Mouse (Mus musculus) left cerebral cortex, adult 2 months (tissue): Measurements from ENCODE around the gene Lmnb2. TPM values are rescaled to one million over a fixed set of nuclear protein-coding genes. Genes with fewer than 3 reads are reported as not detected.
A peak's percentile ranks its signal among the peaks of the same experiment; 100 is the strongest.

Source experiments
- DNase-seq, 2 experiments: peaks; one replicate each; pipeline ENCODE4 v3.0.0; 2021 to 2022; ENCODE audit warnings: low spot score in 2 of 2, mixed read lengths in 1 of 2; ENCODE audit errors: extremely low spot score in 1 of 2
- H3K27ac ChIP-seq: fragments of 200-600 bp; 2 replicates; pipeline ENCODE4 v1.8.1; 2022
- H3K4me3 ChIP-seq: fragments of 200-600 bp; 2 replicates; pipeline ENCODE4 v1.8.1; 2022
- CTCF ChIP-seq: fragments of 200-600 bp; IDR thresholded peaks from 2 replicates; pipeline ENCODE4 v1.8.1; 2022; ENCODE audit warnings: antibody characterized with exemption, mild to moderate bottlenecking, moderate library complexity
- intact Hi-C: fragments of 180-260 bp; cut with DNase I; formaldehyde crosslinking; loops from one replicate; pipeline ENCODE4 v1.15.1; 2025
- total RNA-seq, 2 experiments: library from RNA; stranded (reverse); gene quantifications; 2 replicates each; pipeline ENCODE4 v1.2.3; 2021

Lmnb2 gene
- total RNA-seq, 2 experiments from 2014 or later = 20.0 to 20.3 TPM

DNA sequence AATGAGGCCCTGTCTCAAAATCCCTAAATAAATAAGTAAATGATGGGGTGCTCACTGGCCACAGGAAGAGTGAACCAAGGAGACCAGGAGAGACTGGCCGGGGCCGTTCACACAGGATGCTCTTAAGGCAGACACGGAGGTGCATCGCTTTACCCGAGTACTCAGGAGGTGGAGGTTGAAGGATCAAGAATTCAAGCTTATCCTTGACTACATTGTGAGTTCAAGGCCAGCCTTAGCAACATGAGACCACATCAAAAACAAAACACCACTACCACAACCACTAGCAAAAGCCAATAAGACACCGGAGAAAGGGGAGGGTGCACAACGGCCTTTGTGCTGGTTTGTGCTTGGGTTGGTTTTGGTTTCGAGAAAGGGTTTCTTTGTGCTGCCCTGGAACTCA lies 38.3 kb upstream of the Lmnb2 start:
- DNase-seq = no peak
- TF ChIP-seq CTCF = no peak
- Histone ChIP-seq H3K4me3 (no peak overlapping the region), H3K27ac (no peak overlapping the region)
- intact Hi-C loops = no loop called here

DNA sequence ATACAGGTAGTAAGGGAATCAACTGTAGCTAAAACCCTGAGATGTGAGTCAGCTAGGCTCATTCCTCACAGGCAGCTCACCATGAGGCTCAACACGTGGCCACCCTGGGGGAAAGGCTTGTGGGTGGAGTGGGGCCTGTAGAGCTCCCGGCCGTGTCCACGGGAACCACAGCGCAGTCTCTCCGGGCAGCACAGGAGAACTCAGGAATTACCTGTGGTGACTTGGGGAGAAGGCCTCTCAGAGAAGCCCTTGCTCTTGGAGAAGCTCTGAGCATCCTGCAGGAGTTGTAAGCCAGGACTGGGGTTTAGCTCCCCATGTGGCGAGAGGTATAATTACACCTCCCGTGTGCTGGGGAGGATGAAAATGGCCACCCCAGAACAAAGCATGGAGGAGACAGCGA lies 37.5 kb upstream of the Lmnb2 start:
- peak; percentile 46 to 55 for DNase-seq
- H3K4me3 ChIP-seq = no peak overlapping the region
- no peak overlapping the region for H3K27ac ChIP-seq
- TF ChIP-seq CTCF = peak; percentile 87
- intact Hi-C loops = no loop called here

DNA sequence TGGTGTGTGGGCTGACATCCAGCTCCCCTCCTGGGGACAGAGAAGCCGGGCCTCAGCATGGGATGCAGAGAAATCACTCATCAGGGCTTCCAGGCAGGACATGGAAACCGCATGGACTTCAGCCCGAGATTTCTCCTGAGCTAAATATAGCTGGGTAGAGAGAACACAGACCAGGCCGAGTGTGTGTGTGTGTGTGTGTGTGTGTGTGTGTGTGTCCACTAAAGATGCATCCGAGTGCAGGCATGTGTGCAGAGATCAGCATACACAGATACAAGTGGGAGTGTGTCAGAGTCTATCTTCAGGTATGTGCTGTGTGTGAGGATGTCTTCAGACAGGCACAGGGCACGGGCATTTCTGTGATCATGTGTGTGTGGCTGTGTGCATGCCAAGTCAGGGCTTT lies 36.8 kb upstream of the Lmnb2 start:
- intact Hi-C loops = no loop called here
- no peak for DNase-seq

DNA sequence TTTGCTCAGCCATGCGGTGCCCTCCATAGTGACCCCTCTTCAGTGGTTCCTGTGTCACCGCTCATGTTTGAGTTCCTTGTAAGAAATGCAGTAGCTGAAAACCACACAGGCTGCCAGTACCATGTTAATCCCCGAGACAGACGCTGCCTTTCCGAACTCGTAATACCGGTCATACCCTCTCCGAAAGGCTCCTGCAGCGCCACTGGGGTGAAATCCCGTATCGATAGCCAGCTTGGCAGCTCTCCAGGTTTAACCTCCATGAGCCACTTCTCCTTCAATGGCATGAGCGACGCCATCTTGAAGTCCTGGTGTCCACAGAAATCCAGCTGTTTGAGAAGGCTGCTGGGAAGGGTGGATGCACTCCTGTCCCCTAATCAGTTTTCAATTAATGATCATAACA lies 36.4 kb upstream of the Lmnb2 start:
- intact Hi-C loops = no loop called here
- TF ChIP-seq CTCF = no peak
- Histone ChIP-seq H3K27ac (no peak overlapping the region), H3K4me3 (no peak overlapping the region)
- no peak for DNase-seq

More for the DNA sequence above, 36.8 kb upstream of the Lmnb2 start:
- H3K27ac ChIP-seq = no peak overlapping the region
- no peak overlapping the region for H3K4me3 ChIP-seq
- TF ChIP-seq CTCF = no peak

DNA sequence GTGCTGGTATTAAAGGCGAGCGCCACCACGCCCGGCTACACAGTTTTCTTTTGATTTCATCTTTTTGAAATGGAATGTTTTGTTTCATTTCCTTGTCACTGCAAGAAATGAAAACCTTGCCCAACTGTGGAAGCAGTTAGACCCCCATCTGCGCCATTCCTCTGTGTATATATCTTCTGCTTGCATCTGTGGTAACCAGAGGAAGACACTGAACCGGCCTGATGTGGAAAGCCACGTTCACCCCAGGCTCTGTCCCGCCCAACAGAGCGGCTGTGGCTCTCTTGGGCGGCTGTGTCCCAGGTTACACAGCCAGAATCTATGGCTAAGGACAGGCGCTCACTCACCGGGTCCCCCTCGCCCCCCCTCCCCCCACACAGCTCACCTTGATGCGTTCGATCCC lies 34.4 kb upstream of the Lmnb2 start:
- no peak overlapping the region for H3K27ac ChIP-seq
- intact Hi-C loops = no loop called here
- TF ChIP-seq CTCF = no peak
- H3K4me3 ChIP-seq = no peak overlapping the region
- DNase-seq = no peak

DNA sequence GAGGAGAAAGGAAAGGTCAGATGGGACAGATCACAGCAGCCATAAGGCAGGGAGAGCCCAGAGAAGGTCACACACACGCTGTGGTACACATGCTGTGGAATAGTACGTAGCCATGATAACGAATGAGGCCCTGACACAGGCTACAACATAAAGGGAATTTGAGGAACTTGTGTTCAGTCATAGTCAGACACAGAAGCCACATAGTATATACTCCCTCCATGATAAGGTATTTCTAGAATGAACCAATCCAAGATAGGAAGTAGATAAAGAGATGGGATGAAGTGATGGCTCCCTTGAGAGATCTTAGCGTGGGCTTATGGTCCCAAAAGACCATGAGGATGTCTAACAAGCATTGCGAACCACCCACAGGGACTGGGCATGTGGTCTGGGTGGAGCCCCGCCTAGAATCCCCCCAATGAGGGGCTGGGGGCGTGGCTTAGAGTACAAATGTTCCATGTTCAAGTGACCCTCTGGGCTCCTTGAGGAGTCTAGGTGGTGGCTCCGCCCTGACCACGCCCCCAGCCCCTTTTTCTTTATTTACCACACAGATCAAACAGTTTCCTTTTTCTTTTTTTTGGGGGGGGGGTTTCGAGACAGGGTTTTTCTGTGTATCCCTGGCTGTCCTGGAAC lies 33.8 kb upstream of the Lmnb2 start:
- H3K27ac ChIP-seq = no peak overlapping the region
- H3K4me3 ChIP-seq = no peak overlapping the region
- TF ChIP-seq CTCF = no peak
- no peak for DNase-seq
- intact Hi-C loops = no loop called here

DNA sequence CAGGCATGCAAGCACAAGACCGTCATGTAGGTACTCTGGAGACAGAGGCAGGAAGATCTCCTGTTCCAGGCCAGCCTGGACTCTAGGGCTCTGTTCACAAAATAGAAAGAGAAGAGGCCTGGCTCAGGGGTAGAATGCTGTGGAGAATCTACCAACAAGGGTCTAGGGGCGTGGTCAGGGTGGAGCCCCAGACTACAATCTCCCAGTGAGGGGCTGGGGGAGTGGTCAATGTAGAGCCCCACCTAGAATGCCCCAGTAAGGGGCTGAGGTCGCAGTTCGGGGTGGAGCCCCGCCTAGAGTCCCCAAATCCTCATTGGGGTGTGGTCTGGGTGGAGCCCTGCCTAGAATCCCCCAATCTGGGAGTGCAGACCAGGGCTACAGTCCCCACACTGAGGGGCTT lies 32.3 kb upstream of the Lmnb2 start:
- TF ChIP-seq CTCF = no peak
- Histone ChIP-seq H3K4me3 (no peak overlapping the region), H3K27ac (no peak overlapping the region)
- intact Hi-C loops = no loop called here
- no peak for DNase-seq

DNA sequence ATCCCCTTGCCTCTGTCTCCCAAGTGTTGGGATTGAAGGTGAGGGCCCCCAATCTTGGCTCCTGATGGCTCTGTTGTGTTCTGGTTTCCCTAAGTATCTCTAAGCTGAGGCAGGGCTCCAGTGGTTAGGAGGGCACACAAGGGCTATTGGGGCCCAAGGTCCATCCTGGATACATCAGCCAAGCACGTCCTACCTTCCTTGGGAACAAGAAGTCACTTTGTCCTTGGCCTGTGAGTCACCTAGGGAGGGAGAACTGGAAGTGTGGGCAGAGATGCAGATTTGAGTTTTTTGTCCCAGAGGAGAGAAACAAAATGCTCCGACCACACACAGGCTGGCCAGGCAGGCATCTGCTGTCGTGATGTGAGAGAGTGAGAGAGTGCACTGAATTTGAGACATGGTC lies 31.0 kb upstream of the Lmnb2 start:
- no peak for DNase-seq
- no peak for TF ChIP-seq CTCF
- Histone ChIP-seq H3K4me3 (no peak overlapping the region), H3K27ac (no peak overlapping the region)
- intact Hi-C loops = no loop called here

DNA sequence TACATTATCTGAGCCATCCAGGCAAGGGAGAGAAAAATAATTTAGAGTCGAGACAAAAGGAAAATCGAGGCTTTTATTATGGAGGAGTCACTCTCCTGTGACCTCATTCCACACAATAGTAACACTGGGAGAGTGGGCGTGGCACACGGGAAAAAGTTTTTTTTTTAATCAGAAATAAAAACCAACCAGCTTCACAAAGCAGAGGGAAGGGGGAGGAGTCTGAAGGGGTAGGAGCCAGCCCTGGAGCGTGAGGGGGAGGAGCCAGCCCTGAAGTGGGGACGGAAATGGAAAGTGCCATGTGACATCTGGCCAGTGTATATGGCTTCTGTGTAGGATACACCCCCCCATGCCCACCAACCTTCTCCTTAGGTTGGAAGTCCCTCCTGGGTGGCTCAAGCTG lies 30.5 kb upstream of the Lmnb2 start:
- Histone ChIP-seq H3K27ac (no peak overlapping the region; the same call in 1 of the 2 replicates), H3K4me3 (no peak overlapping the region)
- no peak for DNase-seq
- intact Hi-C loops = no loop called here
- TF ChIP-seq CTCF = no peak

DNA sequence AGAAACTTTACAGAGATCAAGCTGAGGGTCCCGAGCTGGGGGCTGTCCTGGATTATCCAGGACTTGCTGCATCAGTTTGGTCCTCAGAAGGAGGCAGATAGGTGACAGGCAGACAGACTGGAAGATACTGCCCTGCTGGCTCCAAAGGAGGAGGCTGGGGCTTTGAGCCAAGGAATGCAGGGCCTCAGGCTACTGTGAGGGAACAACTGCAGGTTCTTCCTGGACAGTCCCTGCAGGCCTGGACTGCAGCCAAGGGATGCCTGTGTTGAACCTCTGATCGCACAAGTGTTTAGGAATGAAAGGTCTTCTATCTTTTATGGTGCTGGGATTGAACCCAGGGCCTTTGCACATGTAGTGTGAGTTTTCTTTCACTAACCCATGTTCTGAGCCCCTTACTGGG lies 29.8 kb upstream of the Lmnb2 start:
- Histone ChIP-seq H3K4me3 (no peak overlapping the region), H3K27ac (no peak overlapping the region)
- intact Hi-C loops = no loop called here
- no peak for DNase-seq
- no peak for TF ChIP-seq CTCF

DNA sequence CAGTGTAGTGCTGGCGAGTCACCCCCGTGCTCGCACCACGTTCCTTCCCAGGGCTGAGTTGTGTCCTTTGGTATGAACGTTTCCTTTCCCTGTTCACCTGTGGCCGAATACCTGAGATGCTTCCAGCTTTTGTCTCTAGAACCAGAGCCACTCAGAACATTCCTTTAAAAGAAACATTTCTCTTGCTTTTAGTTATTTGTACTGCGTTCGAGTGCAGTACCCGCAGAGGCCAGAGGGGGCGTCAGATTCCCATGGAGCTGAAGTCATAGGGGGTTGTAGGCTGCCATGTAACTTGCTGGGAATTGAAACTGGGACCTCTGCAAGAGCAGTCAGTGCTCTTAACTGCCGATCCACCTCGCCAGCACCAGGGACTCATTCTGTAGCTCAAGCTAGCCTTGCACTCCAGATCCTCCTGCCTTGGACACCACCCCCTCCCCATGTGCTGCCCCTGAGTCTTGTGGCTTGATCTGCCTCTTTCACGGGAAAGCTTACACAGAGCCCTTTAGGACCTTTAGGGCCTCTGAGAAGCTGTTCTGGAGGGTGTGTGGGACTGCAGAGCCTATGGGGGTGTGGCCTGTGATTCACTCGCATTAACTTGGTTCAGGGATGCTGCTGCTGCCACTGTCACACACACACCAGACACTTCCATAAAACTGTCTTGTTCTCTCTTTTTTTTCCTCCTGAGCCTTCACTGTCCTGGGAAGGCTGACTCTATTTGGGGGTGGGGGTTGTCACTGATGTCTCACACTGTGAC lies 28.8 kb upstream of the Lmnb2 start:
- TF ChIP-seq CTCF = peak; percentile 49
- Histone ChIP-seq H3K4me3 (no peak overlapping the region), H3K27ac (no peak overlapping the region)
- intact Hi-C loops = no loop called here
- DNase-seq = no peak

DNA sequence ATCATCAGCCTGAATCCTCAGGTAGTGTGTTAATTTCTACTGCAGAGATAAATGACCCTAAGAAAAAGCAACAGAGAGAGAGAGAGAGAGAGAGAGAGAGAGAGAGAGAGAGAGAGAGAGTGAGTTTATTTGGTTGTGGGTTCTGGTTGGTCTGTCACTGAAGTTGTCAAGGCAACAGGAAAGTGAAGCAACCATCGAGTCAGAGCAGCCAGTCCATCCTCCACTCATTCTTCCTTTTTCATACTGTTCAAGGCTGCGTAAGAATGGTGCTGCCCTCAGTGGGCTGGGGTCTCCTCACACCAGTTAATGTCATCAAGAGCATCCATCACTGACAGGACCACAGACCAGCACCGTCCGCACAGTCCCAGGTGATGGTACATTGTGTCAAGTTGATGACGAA lies 26.2 kb upstream of the Lmnb2 start:
- intact Hi-C loops = no loop called here
- no peak for DNase-seq
- Histone ChIP-seq H3K27ac (no peak overlapping the region), H3K4me3 (no peak overlapping the region)
- TF ChIP-seq CTCF = no peak

DNA sequence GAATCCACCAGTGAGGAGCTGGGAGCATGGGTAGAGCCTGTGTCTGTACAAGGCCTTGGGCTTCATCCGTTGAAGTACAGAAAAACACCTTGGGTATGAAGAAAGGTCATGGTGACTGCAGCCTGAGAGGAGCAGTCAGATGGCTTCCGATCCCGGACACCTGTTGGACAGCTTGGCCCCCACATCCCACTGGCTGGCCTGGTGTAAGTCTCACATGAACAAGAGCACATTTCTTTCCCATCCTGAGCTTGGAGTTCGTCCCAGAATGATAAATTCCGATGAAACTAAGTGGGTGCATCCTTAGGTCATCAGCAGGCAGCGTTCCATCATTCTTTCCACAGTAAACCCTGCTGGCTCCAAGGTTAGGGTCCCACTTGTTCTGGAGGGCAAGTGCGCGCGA lies 25.7 kb upstream of the Lmnb2 start:
- DNase-seq = no peak
- Histone ChIP-seq H3K27ac (no peak overlapping the region), H3K4me3 (no peak overlapping the region)
- no peak for TF ChIP-seq CTCF
- intact Hi-C loops = no loop called here
